Mouse (Mus musculus): Measurements from ENCODE around the gene Stac. TPM values are rescaled to one million over a fixed set of nuclear protein-coding genes. Genes with fewer than 3 reads are reported as not detected.

Stac gene
- polyA plus RNA-seq, 2 experiments, result 0.02 TPM; not detected in 1

- WGBS (ENCODE audit: insufficient replicate concordance), result 35% methylated on average over 7 of the region's 7 CpGs
- Histone ChIP-seq H3K27me3 (ENCODE audit: control insufficient read depth, insufficient read depth, low read length) (no peaks in the 10 kb centered on the region), H3K9ac (replicated peaks) (no peak overlapping the region), H3K9me3 (ENCODE audit: control insufficient read depth, low read length) (no peaks in the 10 kb centered on the region), H3K4me1 (replicated peaks; ENCODE audit: control insufficient read depth in 2 of 2, insufficient read depth in 2 of 2, low read length in 1 of 2) (no peaks in the 10 kb centered on the region), H3K27ac (no peak overlapping the region), H3K4me2 (ENCODE audit: low read depth) (no peak overlapping the region), H3K4me3 (ENCODE audit: insufficient read depth in 1 of 2, low read depth in 2 of 2, low read length in 2 of 2) (no peak overlapping the region), H3K36me3 (replicated peaks; ENCODE audit: control insufficient read depth, insufficient read depth, low read depth) (no peaks in the 10 kb centered on the region)
- no peak for DNase-seq (ENCODE audit: low read depth in 3 of 3, low spot score in 3 of 3)
- TF ChIP-seq EP300 (IDR thresholded peaks at IDR 0.05; ENCODE audit: low read depth) (no peak), CTCF (IDR thresholded peaks at IDR 0.05; ENCODE audit: low read depth) (no peak)
- no peak for ATAC-seq (ENCODE audit: insufficient read depth)
These were observed 126.9 kb downstream of the Stac start for GRCm38 (mm10) chr9:111563226-111563625.

GRCm38 (mm10) chr9:111562217-111562988, 127.7 kb downstream of the Stac start:
- Histone ChIP-seq H3K27me3 (ENCODE audit: control insufficient read depth, insufficient read depth, low read length) (no peaks in the 10 kb centered on the region), H3K4me2 (ENCODE audit: low read depth) (no peak overlapping the region), H3K4me1 (replicated peaks; ENCODE audit: control insufficient read depth in 2 of 2, insufficient read depth in 2 of 2, low read length in 1 of 2) (no peaks in the 10 kb centered on the region), H3K36me3 (replicated peaks; ENCODE audit: control insufficient read depth, insufficient read depth, low read depth) (no peaks in the 10 kb centered on the region), H3K9ac (replicated peaks) (no peak overlapping the region), H3K27ac (no peak overlapping the region), H3K4me3 (ENCODE audit: insufficient read depth in 1 of 2, low read depth in 2 of 2, low read length in 2 of 2) (no peak overlapping the region), H3K9me3 (ENCODE audit: control insufficient read depth, low read length) (no peaks in the 10 kb centered on the region)
- DNase-seq (ENCODE audit: low read depth in 3 of 3, low spot score in 3 of 3), result no peak
- WGBS (ENCODE audit: insufficient replicate concordance), result 30% methylated on average over 19 of the region's 19 CpGs
- ATAC-seq (ENCODE audit: insufficient read depth), result 0 out of 2 replicates have a peak, but pooled peaks have one; percentile 45
- TF ChIP-seq CTCF (IDR thresholded peaks at IDR 0.05; ENCODE audit: low read depth) (no peak), EP300 (IDR thresholded peaks at IDR 0.05; ENCODE audit: low read depth) (no peak)

- no peak overlapping the region for H3K4me3 ChIP-seq (ENCODE audit: insufficient read depth in 1 of 2, low read depth in 2 of 2, low read length in 2 of 2)
- H3K27me3 ChIP-seq (ENCODE audit: control insufficient read depth, insufficient read depth, low read length), result no peaks in the 10 kb centered on the region
- H3K36me3 ChIP-seq (replicated peaks; ENCODE audit: control insufficient read depth, insufficient read depth, low read depth), result no peaks in the 10 kb centered on the region
- ATAC-seq (ENCODE audit: insufficient read depth) (no peak), DNase-seq (ENCODE audit: low read depth in 3 of 3, low spot score in 3 of 3) (no peak)
- TF ChIP-seq EP300 (IDR thresholded peaks at IDR 0.05; ENCODE audit: low read depth), result no peak
- no peak for TF ChIP-seq CTCF (IDR thresholded peaks at IDR 0.05; ENCODE audit: low read depth)
- H3K27ac ChIP-seq, result no peak overlapping the region
- H3K4me1 ChIP-seq (replicated peaks; ENCODE audit: control insufficient read depth in 2 of 2, insufficient read depth in 2 of 2, low read length in 1 of 2), result no peaks in the 10 kb centered on the region
- 53% methylated on average over 3 of the region's 3 CpGs for WGBS (ENCODE audit: insufficient replicate concordance)
- no peaks in the 10 kb centered on the region for H3K9me3 ChIP-seq (ENCODE audit: control insufficient read depth, low read length)
- no peak overlapping the region for H3K4me2 ChIP-seq (ENCODE audit: low read depth)
- no peak overlapping the region for H3K9ac ChIP-seq (replicated peaks)
These were observed 133.4 kb downstream of the Stac start for GRCm38 (mm10) chr9:111556699-111557098.

GRCm38 (mm10) chr9:111552865-111553264, 137.3 kb downstream of the Stac start:
- H3K36me3 ChIP-seq (replicated peaks; ENCODE audit: control insufficient read depth, insufficient read depth, low read depth), result no peaks in the 10 kb centered on the region
- H3K4me3 ChIP-seq (ENCODE audit: insufficient read depth in 1 of 2, low read depth in 2 of 2, low read length in 2 of 2), result no peak overlapping the region
- H3K9ac ChIP-seq (replicated peaks), result no peak overlapping the region
- H3K4me1 ChIP-seq (replicated peaks; ENCODE audit: control insufficient read depth in 2 of 2, insufficient read depth in 2 of 2, low read length in 1 of 2), result no peaks in the 10 kb centered on the region
- ATAC-seq (ENCODE audit: insufficient read depth) (no peak), DNase-seq (ENCODE audit: low read depth in 3 of 3, low spot score in 3 of 3) (no peak)
- no peak overlapping the region for H3K4me2 ChIP-seq (ENCODE audit: low read depth)
- no peaks in the 10 kb centered on the region for H3K9me3 ChIP-seq (ENCODE audit: control insufficient read depth, low read length)
- no peak overlapping the region for H3K27ac ChIP-seq
- H3K27me3 ChIP-seq (ENCODE audit: control insufficient read depth, insufficient read depth, low read length), result no peaks in the 10 kb centered on the region
- no peak for TF ChIP-seq EP300 (IDR thresholded peaks at IDR 0.05; ENCODE audit: low read depth)
- TF ChIP-seq CTCF (IDR thresholded peaks at IDR 0.05; ENCODE audit: low read depth), result no peak
- WGBS (ENCODE audit: insufficient replicate concordance), result 29% methylated on average over 3 of the region's 3 CpGs

- TF ChIP-seq EP300 (IDR thresholded peaks at IDR 0.05; ENCODE audit: low read depth) (no peak), CTCF (IDR thresholded peaks at IDR 0.05; ENCODE audit: low read depth) (peak; percentile 84)
- 46% methylated on average over 15 of the region's 15 CpGs for WGBS (ENCODE audit: insufficient replicate concordance)
- H3K4me1 ChIP-seq (replicated peaks; ENCODE audit: control insufficient read depth in 2 of 2, insufficient read depth in 2 of 2, low read length in 1 of 2), result no peaks in the 10 kb centered on the region
- H3K9me3 ChIP-seq (ENCODE audit: control insufficient read depth, low read length), result no peaks in the 10 kb centered on the region
- ATAC-seq (ENCODE audit: insufficient read depth) (no peak), DNase-seq (ENCODE audit: low read depth in 3 of 3, low spot score in 3 of 3) (no peak)
- no peak overlapping the region for H3K4me2 ChIP-seq (ENCODE audit: low read depth)
- no peak overlapping the region for H3K4me3 ChIP-seq (ENCODE audit: insufficient read depth in 1 of 2, low read depth in 2 of 2, low read length in 2 of 2)
- H3K27me3 ChIP-seq (ENCODE audit: control insufficient read depth, insufficient read depth, low read length), result no peaks in the 10 kb centered on the region
- no peak overlapping the region for H3K9ac ChIP-seq (replicated peaks)
- no peaks in the 10 kb centered on the region for H3K36me3 ChIP-seq (replicated peaks; ENCODE audit: control insufficient read depth, insufficient read depth, low read depth)
- H3K27ac ChIP-seq, result no peak overlapping the region
These were observed 138.5 kb downstream of the Stac start for GRCm38 (mm10) chr9:111551461-111552190.

Measured in liver, embryonic 14.5 days (tissue).